Mouse (Mus musculus): Measurements from ENCODE around the gene Atxn1.

Atxn1 gene

GRCm38 (mm10) chr13:45778750-45779149 lies 186.1 kb downstream of the Atxn1 start:
- DNase-seq (ENCODE audit: low read depth, low spot score) = no peak

- no peak for DNase-seq (ENCODE audit: low read depth, low spot score)
Measured at GRCm38 (mm10) chr13:45778171-45778570, 186.6 kb downstream of the Atxn1 start.

GRCm38 (mm10) chr13:45775516-45775915 lies 189.3 kb downstream of the Atxn1 start:
- DNase-seq (ENCODE audit: low read depth, low spot score) = no peak

GRCm38 (mm10) chr13:45773381-45774168 lies 191.2 kb downstream of the Atxn1 start:
- no peak for DNase-seq (ENCODE audit: low read depth, low spot score)

GRCm38 (mm10) chr13:45769757-45770156 lies 195.1 kb downstream of the Atxn1 start:
- DNase-seq (ENCODE audit: low read depth, low spot score) = no peak

GRCm38 (mm10) chr13:45768250-45768649 lies 196.6 kb downstream of the Atxn1 start:
- DNase-seq (ENCODE audit: low read depth, low spot score) = no peak

GRCm38 (mm10) chr13:45764354-45764753 lies 200.5 kb downstream of the Atxn1 start:
- no peak for DNase-seq (ENCODE audit: low read depth, low spot score)

GRCm38 (mm10) chr13:45762278-45762677 lies 202.5 kb downstream of the Atxn1 start:
- no peak for DNase-seq (ENCODE audit: low read depth, low spot score)

GRCm38 (mm10) chr13:45754483-45754882 lies 210.3 kb downstream of the Atxn1 start:
- DNase-seq (ENCODE audit: low read depth, low spot score) = peak; percentile 32

GRCm38 (mm10) chr13:45752498-45752897 lies 212.3 kb downstream of the Atxn1 start:
- DNase-seq (ENCODE audit: low read depth, low spot score) = peak; percentile 43

GRCm38 (mm10) chr13:45751231-45751630 lies 213.6 kb downstream of the Atxn1 start:
- DNase-seq (ENCODE audit: low read depth, low spot score) = peak; percentile 84

- DNase-seq (ENCODE audit: low read depth, low spot score) = no peak
Measured at GRCm38 (mm10) chr13:45750627-45751026, 214.2 kb downstream of the Atxn1 start.

GRCm38 (mm10) chr13:45749937-45750336 lies 214.9 kb downstream of the Atxn1 start:
- DNase-seq (ENCODE audit: low read depth, low spot score) = peak; percentile 10

- DNase-seq (ENCODE audit: low read depth, low spot score) = peak; percentile 37
Measured at GRCm38 (mm10) chr13:45749222-45749621, 215.6 kb downstream of the Atxn1 start.

- peak; percentile 70 for DNase-seq (ENCODE audit: low read depth, low spot score)
Measured at GRCm38 (mm10) chr13:45748691-45749090, 216.1 kb downstream of the Atxn1 start.

- DNase-seq (ENCODE audit: low read depth, low spot score) = peak; percentile 9
Measured at GRCm38 (mm10) chr13:45745851-45746773, 218.7 kb downstream of the Atxn1 start.

- no peak for DNase-seq (ENCODE audit: low read depth, low spot score)
Measured at GRCm38 (mm10) chr13:45744803-45745432, 219.9 kb downstream of the Atxn1 start.

GRCm38 (mm10) chr13:45743848-45744247 lies 221.0 kb downstream of the Atxn1 start:
- DNase-seq (ENCODE audit: low read depth, low spot score) = no peak

- no peak for DNase-seq (ENCODE audit: low read depth, low spot score)
Measured at GRCm38 (mm10) chr13:45740369-45740768, 224.4 kb downstream of the Atxn1 start.

GRCm38 (mm10) chr13:45736241-45736640 lies 228.6 kb downstream of the Atxn1 start:
- no peak for DNase-seq (ENCODE audit: low read depth, low spot score)

GRCm38 (mm10) chr13:45735802-45736201 lies 229.0 kb downstream of the Atxn1 start:
- DNase-seq (ENCODE audit: low read depth, low spot score) = no peak

GRCm38 (mm10) chr13:45734531-45734930 lies 230.3 kb downstream of the Atxn1 start:
- no peak for DNase-seq (ENCODE audit: low read depth, low spot score)
